Mouse (Mus musculus) forebrain, postnatal 0 days (tissue): ENCODE measurements around the gene Itprid2. TPM values are rescaled to one million over a fixed set of nuclear protein-coding genes. Genes with fewer than 3 reads are reported as not detected.

Experiments
- ATAC-seq: fragments of 200-750 bp; cut with Nextera tagmentation; 2 replicates; pipeline ENCODE4 v1.8.0; 2017; ENCODE audit warnings: mild to moderate bottlenecking, moderate library complexity
- DNase-seq: peaks from one replicate; pipeline ENCODE4 v3.0.0-alpha.2; 2015
- H3K27ac ChIP-seq: fragments of 300-500 bp; sonication (generic); 2 replicates; pipeline ENCODE4 v1.5.1; 2014; ENCODE audit warnings: low read depth, mild to moderate bottlenecking, antibody characterized with exemption, low read length, moderate library complexity, mixed read lengths
- H3K27me3 ChIP-seq: fragments of 300-500 bp; sonication (generic); 2 replicates; pipeline ENCODE4 v1.6.1; 2014; ENCODE audit warnings: mild to moderate bottlenecking, low read length, mixed read lengths; ENCODE audit not compliant: insufficient read depth
- H3K36me3 ChIP-seq: fragments of 300-500 bp; sonication (generic); 2 replicates; pipeline ENCODE4 v1.6.1; 2014; ENCODE audit warnings: mild to moderate bottlenecking, moderate library complexity; ENCODE audit not compliant: insufficient read depth
- H3K4me1 ChIP-seq: fragments of 300-500 bp; sonication (generic); 2 replicates; pipeline ENCODE4 v1.6.1; 2014; ENCODE audit warnings: antibody characterized with exemption; ENCODE audit not compliant: insufficient read depth
- H3K4me2 ChIP-seq: fragments of 300-500 bp; sonication (generic); 2 replicates; pipeline ENCODE4 v1.6.1; 2014; ENCODE audit warnings: low read depth, mild to moderate bottlenecking, moderate library complexity
- H3K4me3 ChIP-seq: fragments of 300-500 bp; sonication (generic); 2 replicates; pipeline ENCODE4 v1.5.1; 2014; ENCODE audit warnings: low read depth, low read length, mixed read lengths
- H3K9ac ChIP-seq: fragments of 300-500 bp; sonication (generic); 2 replicates; pipeline ENCODE4 v1.6.1; 2014; ENCODE audit warnings: mild to moderate bottlenecking
- H3K9me3 ChIP-seq: fragments of 300-500 bp; sonication (generic); 2 replicates; pipeline ENCODE4 v1.6.1; 2016; ENCODE audit warnings: low read length
- CTCF ChIP-seq: sonication (generic); IDR thresholded peaks from 2 replicates; pipeline ENCODE4 v1.5.1; 2016; ENCODE audit warnings: antibody characterized with exemption, control low read depth, low read depth
- WGBS: fragments of 180-500 bp; shearing (Covaris S2); extraction: QIAGEN DNeasy Blood & Tissue Kit; methylation state at CpG from one replicate; pipeline ENCODE4 v1.1.7; 2014; 5-methylcytosine and 5-hydroxymethylcytosine counted together
- polyA plus RNA-seq: library from polyadenylated mRNA; unstranded; fragments of >200 nt; fragmentation: Nextera tagmentation; extraction: Ambion mirVana; gene quantifications from 2 replicates; pipeline ENCODE4 v1.2.1, GENCODE M21; 2015
- total RNA-seq: library from RNA; depleted of rRNA; stranded (reverse); fragments of >200 nt; gene quantifications from 2 replicates; pipeline ENCODE4 v1.2.3, GENCODE M21; 2014

The Itprid2 gene
- total and polyA plus RNA-seq, 2 experiments from 2014 or later = 3.7 to 9.7 TPM

GRCm38 (mm10) chr2:79606033-79606432, 29.1 kb upstream of the Itprid2 start:
- H3K27ac ChIP-seq = no peak overlapping the region
- no peak overlapping the region for H3K4me3 ChIP-seq
- H3K4me2 ChIP-seq = no peak overlapping the region
- DNase-seq (no peak), ATAC-seq (no peak)
- WGBS = 88% methylated on average over 2 of the region's 2 CpGs
- TF ChIP-seq CTCF = no peak
- H3K9ac ChIP-seq = no peak overlapping the region
- H3K4me1 ChIP-seq = no peaks in the 10 kb centered on the region
- no peaks in the 10 kb centered on the region for H3K9me3 ChIP-seq
- H3K36me3 ChIP-seq = no peaks in the 10 kb centered on the region
- H3K27me3 ChIP-seq = no peaks in the 10 kb centered on the region

GRCm38 (mm10) chr2:79607181-79607580, 28.0 kb upstream of the Itprid2 start:
- H3K4me2 ChIP-seq = no peak overlapping the region
- H3K9me3 ChIP-seq = no peaks in the 10 kb centered on the region
- H3K27ac ChIP-seq = no peak overlapping the region
- no peaks in the 10 kb centered on the region for H3K27me3 ChIP-seq
- no peaks in the 10 kb centered on the region for H3K36me3 ChIP-seq
- DNase-seq (no peak), ATAC-seq (no peak)
- no peaks in the 10 kb centered on the region for H3K4me1 ChIP-seq
- no peak for TF ChIP-seq CTCF
- WGBS = 77% methylated on average over 2 of the region's 2 CpGs
- H3K9ac ChIP-seq = no peak overlapping the region
- no peak overlapping the region for H3K4me3 ChIP-seq

GRCm38 (mm10) chr2:79608301-79609074, 26.7 kb upstream of the Itprid2 start:
- no peak for TF ChIP-seq CTCF

GRCm38 (mm10) chr2:79610894-79611293, 24.3 kb upstream of the Itprid2 start:
- no peak for DNase-seq
- no peaks in the 10 kb centered on the region for H3K27me3 ChIP-seq
- no peak overlapping the region for H3K9ac ChIP-seq
- H3K4me1 ChIP-seq = no peaks in the 10 kb centered on the region
- H3K27ac ChIP-seq = no peak overlapping the region
- H3K9me3 ChIP-seq = no peaks in the 10 kb centered on the region
- H3K4me3 ChIP-seq = no peak overlapping the region
- H3K36me3 ChIP-seq = no peaks in the 10 kb centered on the region
- 70% methylated on average over 3 of the region's 3 CpGs for WGBS
- TF ChIP-seq CTCF = no peak
- no peak overlapping the region for H3K4me2 ChIP-seq
- no peak for ATAC-seq

More at GRCm38 (mm10) chr2:79608301-79609074, 26.7 kb upstream of the Itprid2 start:
- H3K4me1 ChIP-seq = no peaks in the 10 kb centered on the region
- ATAC-seq = no peak
- H3K4me3 ChIP-seq = no peak overlapping the region
- H3K9ac ChIP-seq = no peak overlapping the region
- no peak overlapping the region for H3K27ac ChIP-seq
- H3K27me3 ChIP-seq = no peaks in the 10 kb centered on the region
- WGBS = 77% methylated on average over 8 of the region's 8 CpGs
- DNase-seq = no peak
- H3K36me3 ChIP-seq = no peaks in the 10 kb centered on the region
- no peaks in the 10 kb centered on the region for H3K9me3 ChIP-seq
- H3K4me2 ChIP-seq = no peak overlapping the region

GRCm38 (mm10) chr2:79618145-79618544, 17.0 kb upstream of the Itprid2 start:
- Histone ChIP-seq H3K4me1 (no peaks in the 10 kb centered on the region), H3K4me3 (no peak overlapping the region), H3K4me2 (no peak overlapping the region), H3K36me3 (no peaks in the 10 kb centered on the region), H3K9ac (no peak overlapping the region), H3K27ac (no peak overlapping the region), H3K9me3 (no peaks in the 10 kb centered on the region), H3K27me3 (no peaks in the 10 kb centered on the region)
- ATAC-seq = no peak
- WGBS = 94% methylated on average over 2 of the region's 2 CpGs
- DNase-seq = no peak
- TF ChIP-seq CTCF = no peak

GRCm38 (mm10) chr2:79618614-79619568, 16.3 kb upstream of the Itprid2 start:
- 80% methylated on average over 6 of the region's 6 CpGs for WGBS
- no peak for ATAC-seq
- Histone ChIP-seq H3K4me3 (no peak overlapping the region), H3K4me2 (no peak overlapping the region), H3K4me1 (no peaks in the 10 kb centered on the region), H3K27ac (no peak overlapping the region), H3K36me3 (no peaks in the 10 kb centered on the region), H3K9ac (no peak overlapping the region), H3K27me3 (no peaks in the 10 kb centered on the region), H3K9me3 (no peaks in the 10 kb centered on the region)
- no peak for DNase-seq
- TF ChIP-seq CTCF = no peak

- WGBS = 91% methylated on average over 4 of the region's 4 CpGs
- no peaks in the 10 kb centered on the region for H3K36me3 ChIP-seq
These were observed 11.9 kb upstream of the Itprid2 start for GRCm38 (mm10) chr2:79623256-79623655.

More at GRCm38 (mm10) chr2:79623256-79623655, 11.9 kb upstream of the Itprid2 start:
- Histone ChIP-seq H3K27ac (no peak overlapping the region), H3K27me3 (no peaks in the 10 kb centered on the region), H3K9me3 (no peaks in the 10 kb centered on the region), H3K4me1 (no peaks in the 10 kb centered on the region), H3K4me2 (no peak overlapping the region), H3K4me3 (no peak overlapping the region), H3K9ac (no peak overlapping the region)
- DNase-seq (no peak), ATAC-seq (no peak)
- no peak for TF ChIP-seq CTCF
